Mouse (Mus musculus) bone marrow macrophage, adult 2 months (primary cell): Measurements from ENCODE around the gene Pdcd4.

ENCODE experiments used
- CTCF ChIP-seq: IDR thresholded peaks from 2 replicates; pipeline ENCODE4 v1.5.1; 2012; ENCODE audit warnings: low read depth, mild to moderate bottlenecking, low read length, moderate library complexity
- POLR2A ChIP-seq: IDR thresholded peaks from 2 replicates; pipeline ENCODE4 v1.6.1; 2012; ENCODE audit warnings: mild to moderate bottlenecking, low read depth, low read length, borderline replicate concordance

DNA sequence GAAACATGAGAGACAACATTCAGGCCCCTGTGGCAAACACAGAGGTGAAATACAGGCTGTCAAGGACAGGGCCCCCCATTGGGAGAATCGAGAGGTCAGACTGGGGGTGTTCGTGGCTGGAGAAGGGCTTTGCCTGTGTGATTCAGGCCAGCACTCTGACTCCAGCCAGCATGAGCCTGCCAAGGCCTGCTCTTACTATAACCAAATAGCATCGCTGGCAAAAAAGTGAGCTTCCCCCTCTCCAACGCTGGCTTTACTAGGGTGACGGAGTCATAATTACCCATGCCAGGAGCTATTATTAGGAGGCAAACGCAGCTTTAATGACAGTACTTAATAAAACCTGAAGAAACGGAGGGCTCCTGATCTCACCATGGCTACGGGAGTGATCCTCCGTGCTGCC, 35.2 kb upstream of the Pdcd4 start:
- no peak for TF ChIP-seq CTCF
- no peak for TF ChIP-seq POLR2A
